Mouse (Mus musculus) frontal cortex, adult 2 months (tissue): ENCODE results near the gene Zfp184. TPM values are rescaled to one million over a fixed set of nuclear protein-coding genes. Genes with fewer than 3 reads are reported as not detected.
A peak's percentile ranks its signal among the peaks of the same experiment; 100 is the strongest.
"Not testable (repeated sequence)": the region's sequence is repeated elsewhere in the genome, so short reads cannot be mapped to it uniquely, and the experiment has no call there.

Experiments used
- DNase-seq, 2 experiments: peaks; one replicate each; pipeline ENCODE4 v3.0.0; 2022; ENCODE audit warnings: low spot score in 1 of 2; ENCODE audit errors: extremely low spot score in 1 of 2
- polyA plus RNA-seq: library from polyadenylated mRNA; depleted of rRNA; stranded (reverse); fragments of >200 nt; gene quantifications from 2 replicates; pipeline ENCODE4 v1.2.3, GENCODE M21; 2012; rRNA removed

Zfp184 gene
- polyA plus RNA-seq: 2.2 and 2.6 TPM in 2 replicates

DNA sequence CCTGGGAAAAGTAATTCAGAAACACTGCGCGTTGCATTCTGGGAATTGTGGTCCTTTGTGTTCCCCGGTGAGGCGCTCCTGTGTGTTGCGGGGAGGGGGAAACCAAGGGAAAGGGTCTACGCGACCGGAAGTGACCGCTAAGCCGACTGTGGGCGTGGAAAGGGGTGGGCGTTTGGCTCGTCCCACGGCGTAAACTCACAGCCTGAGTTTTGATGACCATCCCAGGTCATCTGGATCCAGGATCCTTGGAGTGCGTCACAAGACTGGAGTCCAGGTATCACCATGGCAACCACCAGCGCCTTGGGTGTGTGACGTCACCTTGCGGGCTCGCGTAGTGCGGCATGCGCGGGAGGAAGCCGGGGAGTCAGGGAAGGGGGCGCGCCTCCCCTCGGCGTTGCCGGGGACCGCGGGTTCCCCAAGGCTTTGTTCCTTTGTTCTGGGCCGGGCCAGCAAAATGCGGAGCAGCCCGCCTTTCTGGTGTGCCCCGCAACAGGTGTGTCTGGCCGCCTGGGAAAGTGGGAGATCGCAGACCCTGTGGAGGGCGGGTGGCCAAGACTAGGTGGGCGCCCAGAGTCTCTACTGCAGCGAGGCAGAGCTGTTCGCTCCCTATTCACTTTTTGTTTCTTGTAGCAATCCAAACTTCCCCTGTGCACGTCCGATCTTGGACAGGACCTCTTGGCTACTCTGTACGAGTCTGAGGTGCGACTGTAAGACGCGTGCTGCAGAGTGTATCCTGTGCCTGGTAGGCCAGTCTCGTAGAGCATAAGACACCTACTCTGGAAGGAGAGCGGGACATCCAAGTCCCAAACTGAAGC is at the start of gene Zfp184:
Zfp184 (plus strand) TSS at position 169 of the 815 bp plus-strand sequence.
- DNase-seq: peak; percentile 89 to 93

- peak; percentile 94 to 99 for DNase-seq
These were observed 48.2 kb upstream of the Zfp184 start for GRCm38 (mm10) chr13:21896549-21897244.

DNA sequence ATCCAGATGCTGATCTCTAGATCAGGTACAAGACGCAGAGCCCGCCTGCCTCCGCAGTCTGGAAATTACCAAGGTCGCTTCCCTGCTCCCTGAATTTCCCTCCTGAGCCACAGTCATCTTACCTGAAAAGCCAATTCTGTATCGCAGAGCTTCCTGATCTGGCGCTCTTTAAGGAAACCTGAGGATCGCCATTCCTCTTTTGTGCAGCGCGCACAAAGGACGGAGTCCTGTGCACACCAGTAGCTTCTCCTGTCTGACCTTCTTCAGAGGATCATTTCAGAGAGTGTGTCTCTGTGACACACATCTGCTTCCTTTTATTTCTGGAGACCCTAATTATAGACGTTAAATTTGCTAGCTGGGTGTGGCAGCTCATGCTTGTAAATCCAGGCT is 47.7 kb upstream of the Zfp184 start:
- no peak for DNase-seq

DNA sequence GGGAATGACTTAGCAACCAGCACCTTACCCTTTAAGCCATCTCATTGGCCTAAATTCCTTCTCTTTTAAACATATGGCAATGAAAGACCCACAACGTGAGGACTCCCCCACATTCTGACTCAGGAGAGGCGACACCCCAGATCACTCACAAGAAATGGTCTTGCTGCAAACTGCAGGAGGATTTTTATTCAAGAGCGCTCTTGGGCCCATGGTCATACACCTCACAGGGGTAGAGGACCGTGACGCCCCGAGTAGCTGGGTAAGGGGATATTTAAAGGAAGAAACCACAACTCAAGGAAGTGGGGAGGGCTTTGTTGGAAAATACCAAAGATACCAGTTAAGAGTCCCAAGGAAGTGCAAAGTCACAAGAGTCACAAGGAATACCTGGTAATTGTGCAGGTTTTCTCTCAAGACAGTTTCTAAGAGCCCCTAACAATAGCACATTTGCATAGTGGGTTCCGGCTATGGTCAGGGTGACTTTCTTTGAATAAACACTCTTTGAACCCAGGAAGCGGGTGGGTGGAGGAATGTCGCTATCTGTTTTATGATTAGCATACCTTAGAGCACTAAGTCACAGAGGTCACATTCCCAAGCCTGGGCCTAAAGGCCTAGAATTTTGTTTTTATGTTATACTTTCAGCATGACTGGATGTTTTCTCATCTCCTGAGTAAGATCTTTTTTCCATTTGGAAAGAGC is 43.9 kb upstream of the Zfp184 start:
- not testable (repeated sequence) for DNase-seq

- no peak for DNase-seq
These were observed 41.4 kb upstream of the Zfp184 start for GRCm38 (mm10) chr13:21903500-21903899.

- not testable (repeated sequence) for DNase-seq
These were observed 40.8 kb upstream of the Zfp184 start for GRCm38 (mm10) chr13:21904090-21904489.

DNA sequence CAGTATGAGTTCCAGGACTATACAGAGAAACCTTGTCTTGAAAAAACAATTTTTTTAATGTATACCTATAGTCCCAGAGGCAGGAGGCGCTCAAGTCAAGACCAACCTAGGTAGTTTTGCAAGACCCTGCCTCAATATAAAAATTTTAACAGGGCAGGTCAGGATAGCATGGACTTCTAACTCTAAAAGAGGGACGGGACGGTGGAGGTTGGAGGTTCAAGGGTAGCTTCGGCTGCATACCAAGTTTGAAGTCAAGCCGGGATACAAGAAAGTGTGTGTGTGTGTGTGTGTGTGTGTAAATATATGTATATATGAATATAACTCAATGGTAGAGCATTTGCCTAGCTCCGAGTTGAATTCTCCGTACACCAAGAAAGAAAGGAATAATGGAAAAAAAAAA is 38.6 kb upstream of the Zfp184 start:
- DNase-seq: no peak

- DNase-seq: peak in 1 of 2 experiments; percentile 67
These were observed 37.7 kb upstream of the Zfp184 start for GRCm38 (mm10) chr13:21906946-21907806.

- DNase-seq: peak in 1 of 2 experiments; percentile 75
These were observed 37.1 kb upstream of the Zfp184 start for GRCm38 (mm10) chr13:21907807-21908155.

DNA sequence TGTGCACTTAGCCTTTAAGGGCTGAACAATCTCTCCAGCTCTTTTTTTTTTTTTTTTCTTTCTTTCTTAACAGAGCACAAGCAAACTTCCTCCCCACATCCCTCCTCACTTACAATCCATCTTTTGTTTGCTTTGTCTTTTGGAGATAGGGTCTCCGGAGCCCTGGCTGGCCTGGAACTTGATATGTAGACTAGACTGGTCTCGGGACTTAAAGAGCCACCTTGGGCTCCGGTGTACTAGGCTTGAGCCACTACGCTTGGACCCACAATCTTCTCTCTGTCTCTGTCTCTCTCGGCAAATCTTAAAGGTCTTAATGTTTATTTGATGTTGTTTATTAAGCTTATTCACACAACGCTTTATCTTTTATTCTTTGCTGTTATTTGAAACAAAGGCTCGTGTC is 34.2 kb upstream of the Zfp184 start:
- no peak for DNase-seq

DNA sequence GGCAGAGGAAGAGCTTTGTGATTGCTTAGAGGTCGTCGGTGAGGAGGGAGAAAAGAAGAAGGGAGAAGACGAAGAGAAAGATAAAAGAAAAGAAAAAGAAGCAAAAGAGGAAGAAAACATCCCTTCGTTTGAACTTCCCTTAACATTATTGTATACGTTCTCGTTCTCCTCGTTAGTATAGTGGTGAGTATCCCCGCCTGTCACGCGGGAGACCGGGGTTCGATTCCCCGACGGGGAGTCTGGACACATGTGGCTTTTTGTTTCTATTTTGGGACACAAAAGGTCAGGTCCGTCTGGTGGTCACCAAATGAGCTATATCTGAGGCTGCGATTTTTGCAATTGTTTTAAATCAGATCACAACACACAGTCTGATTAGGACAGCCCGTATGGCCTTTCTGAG is 33.7 kb upstream of the Zfp184 start:
- peak in 1 of 2 experiments; percentile 75 for DNase-seq

GRCm38 (mm10) chr13:21913854-21914253 is 31.0 kb upstream of the Zfp184 start:
- no peak for DNase-seq

DNA sequence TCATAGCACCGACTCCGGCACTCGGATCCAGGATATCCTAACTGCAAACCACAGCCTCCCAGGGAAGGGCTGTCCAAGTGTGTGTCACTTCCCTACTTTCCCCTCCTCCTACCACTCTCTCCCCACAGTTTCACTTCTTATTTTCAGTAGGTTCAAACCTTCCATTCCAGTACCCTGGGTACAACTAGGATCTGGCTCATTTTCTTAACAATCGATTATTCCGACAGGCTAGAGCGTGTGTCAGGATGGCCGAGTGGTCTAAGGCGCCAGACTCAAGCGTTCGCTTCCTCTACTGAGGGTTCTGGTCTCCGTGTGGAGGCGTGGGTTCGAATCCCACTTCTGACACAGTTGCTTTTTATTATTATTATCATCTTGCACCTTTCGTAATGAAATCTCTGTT is 30.3 kb upstream of the Zfp184 start:
- DNase-seq: peak in 1 of 2 experiments; percentile 80

GRCm38 (mm10) chr13:21915487-21915886 is 29.4 kb upstream of the Zfp184 start:
- DNase-seq: no peak

DNA sequence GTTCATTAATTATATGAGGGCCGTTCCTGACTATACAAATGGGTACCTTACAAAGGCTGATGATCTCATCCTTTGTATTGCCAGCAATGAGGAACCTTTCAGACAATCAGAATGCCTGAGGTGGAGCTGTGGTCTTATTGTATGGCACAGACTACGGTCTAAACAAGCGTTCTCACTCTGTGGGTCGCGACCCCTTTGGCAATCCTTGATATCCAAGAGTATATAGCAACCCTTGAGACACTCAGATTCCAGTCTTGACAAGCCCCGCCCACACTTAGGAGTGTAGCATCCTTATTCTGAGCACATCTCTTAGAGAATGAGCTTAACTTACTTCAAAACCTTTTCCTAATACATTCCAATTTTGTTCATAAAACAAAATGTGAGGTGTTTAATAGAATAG is 28.8 kb upstream of the Zfp184 start:
- DNase-seq: no peak

DNA sequence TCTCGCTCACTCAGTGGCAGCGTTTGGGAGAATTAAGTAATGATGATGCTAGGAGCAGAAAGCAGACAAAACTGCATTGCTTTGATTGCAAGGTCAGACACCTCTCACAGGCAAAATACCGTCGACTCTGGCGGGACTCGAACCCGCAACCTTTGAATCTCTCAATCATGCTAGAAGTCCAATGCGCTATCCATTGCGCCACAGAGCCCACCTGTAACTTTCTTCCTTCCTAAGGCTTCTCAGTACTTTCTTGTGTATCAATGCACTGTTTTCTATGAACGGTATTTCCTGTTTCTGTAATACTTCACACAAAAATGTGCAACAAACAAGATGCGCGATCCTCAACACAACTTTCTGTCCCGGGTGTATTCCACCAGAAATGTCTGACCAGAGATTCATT is 27.9 kb upstream of the Zfp184 start:
- DNase-seq: no peak

GRCm38 (mm10) chr13:21917480-21917879 is 27.4 kb upstream of the Zfp184 start:
- DNase-seq: no peak

DNA sequence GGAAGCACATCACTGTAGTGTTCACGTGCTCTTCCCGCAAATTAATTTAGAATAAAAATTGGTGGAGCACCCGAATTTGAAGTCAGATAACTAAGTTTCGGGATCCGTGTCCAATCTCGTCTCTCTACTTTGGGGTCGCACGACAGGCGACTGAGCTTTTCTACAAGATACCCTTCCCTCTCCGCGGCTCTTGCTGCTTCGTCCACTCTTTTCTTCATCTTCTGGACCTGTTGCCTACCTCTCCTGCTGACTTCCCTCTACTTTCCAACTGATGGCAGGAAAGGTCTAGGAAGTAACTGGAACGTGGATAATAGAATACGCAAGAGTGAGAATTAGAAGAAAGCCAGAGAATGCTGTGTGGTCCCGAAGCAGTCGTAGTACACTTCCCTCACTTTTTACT is 26.9 kb upstream of the Zfp184 start:
- DNase-seq: no peak

DNA sequence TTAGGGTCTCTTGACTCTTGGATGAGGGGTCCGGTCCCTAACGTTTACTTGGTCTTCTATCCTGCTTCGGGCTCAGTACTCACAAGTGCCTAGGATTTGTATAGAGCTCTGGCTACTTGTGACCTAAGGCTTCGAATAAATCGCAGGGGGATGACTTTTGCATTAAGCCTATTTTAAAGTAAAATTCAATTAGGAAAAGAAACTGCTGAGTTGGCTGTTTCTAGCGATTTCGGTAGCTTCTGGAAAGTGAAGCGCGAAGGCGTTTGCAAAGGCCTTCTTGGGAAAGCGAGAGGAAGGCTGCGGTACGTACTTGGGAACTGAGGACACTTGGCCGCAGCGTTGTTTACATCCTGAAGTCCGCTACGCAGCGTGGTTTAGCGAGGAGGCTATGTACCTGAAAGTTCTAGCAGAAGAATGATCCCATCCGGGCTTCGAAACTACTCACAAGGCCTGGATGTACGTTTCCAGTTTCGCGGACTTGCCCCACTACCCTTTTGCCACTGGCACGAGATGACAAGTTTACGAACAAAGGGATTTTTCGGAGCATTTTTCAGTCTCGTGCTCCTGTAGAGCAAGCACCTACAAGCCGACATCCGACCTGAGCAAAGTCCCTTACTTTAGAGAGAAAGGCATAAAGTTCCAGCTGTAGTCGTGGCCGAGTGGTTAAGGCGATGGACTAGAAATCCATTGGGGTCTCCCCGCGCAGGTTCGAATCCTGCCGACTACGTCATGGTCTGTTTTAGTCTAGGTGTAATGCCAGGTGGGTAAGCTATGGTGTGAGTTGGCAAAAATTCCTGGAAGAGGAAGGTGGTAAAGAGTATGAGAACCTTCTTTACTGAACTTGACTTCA is 26.1 kb upstream of the Zfp184 start:
- DNase-seq: peak in 1 of 2 experiments; percentile 61
